Mouse (Mus musculus) neural tube, embryonic 10.5 days (tissue): ENCODE measurements around the gene Opa1.

Source experiments
- DNase-seq: peaks from one replicate; pipeline ENCODE4 v3.0.0-alpha.2; 2017; ENCODE audit warnings: low spot score; ENCODE audit errors: extremely low spot score

Gene Opa1

GRCm38 (mm10) chr16:29579167-29579786 is at the start of gene Opa1:
TSS of gene Opa1 (plus strand) at chr16:29579334.
- DNase-seq: peak; percentile 99

GRCm38 (mm10) chr16:29533641-29534040 is 45.5 kb upstream of the Opa1 start:
- DNase-seq: no peak

- DNase-seq: no peak
Measured at GRCm38 (mm10) chr16:29535866-29536265, 43.3 kb upstream of the Opa1 start.

- DNase-seq: no peak
Measured at GRCm38 (mm10) chr16:29536411-29537204, 42.5 kb upstream of the Opa1 start.

GRCm38 (mm10) chr16:29539906-29540305 is 39.2 kb upstream of the Opa1 start:
- no peak for DNase-seq

- DNase-seq: no peak
Measured at GRCm38 (mm10) chr16:29541261-29541683, 37.9 kb upstream of the Opa1 start.

GRCm38 (mm10) chr16:29544829-29545228 is 34.3 kb upstream of the Opa1 start, which contains the start of gene Atp13a4:
TSS of gene Atp13a4 (minus strand) at chr16:29544864.
- no peak for DNase-seq

- no peak for DNase-seq
Measured at GRCm38 (mm10) chr16:29559667-29560066, 19.5 kb upstream of the Opa1 start.

DNA sequence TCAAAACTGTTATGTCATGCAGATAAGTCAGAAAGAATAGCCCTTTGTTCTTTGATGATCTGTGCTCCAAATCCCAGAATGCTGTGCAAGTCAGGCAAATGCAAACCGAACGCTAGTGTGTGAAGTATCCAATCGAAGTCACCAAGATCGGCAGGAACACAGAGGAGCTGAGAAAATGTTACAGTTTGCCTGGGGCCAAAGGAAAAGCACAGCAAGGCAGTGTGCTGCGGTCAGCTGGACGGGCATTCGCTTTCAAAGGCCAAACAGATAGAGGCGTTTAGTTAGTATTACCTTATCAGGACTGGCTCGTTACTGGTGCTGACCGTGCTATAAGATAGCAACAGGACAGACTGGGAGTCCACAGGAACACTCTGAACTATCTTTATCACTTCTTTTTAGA is 18.7 kb upstream of the Opa1 start:
- DNase-seq: peak; percentile 22

GRCm38 (mm10) chr16:29560869-29561268 is 18.3 kb upstream of the Opa1 start:
- DNase-seq: peak; percentile 22

DNA sequence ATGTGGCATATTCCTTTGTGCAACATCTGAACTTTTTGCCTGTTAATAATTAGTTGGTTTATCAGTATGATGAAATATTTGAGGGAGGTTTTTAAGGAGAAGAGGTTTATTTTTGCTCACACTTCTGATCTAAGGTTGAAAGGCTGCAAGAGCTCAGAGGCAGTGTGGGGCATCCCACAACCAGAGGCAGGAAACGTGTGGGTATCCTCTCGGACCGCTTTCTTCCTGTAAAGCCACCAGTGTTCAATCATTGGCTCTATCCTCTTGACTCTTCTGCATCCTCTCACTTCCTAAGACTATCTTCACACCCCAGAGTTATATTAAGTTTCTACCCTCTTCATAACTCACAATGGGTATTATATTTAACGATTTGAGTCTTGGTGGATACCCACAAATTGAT is 5.1 kb upstream of the Opa1 start:
- DNase-seq: no peak

DNA sequence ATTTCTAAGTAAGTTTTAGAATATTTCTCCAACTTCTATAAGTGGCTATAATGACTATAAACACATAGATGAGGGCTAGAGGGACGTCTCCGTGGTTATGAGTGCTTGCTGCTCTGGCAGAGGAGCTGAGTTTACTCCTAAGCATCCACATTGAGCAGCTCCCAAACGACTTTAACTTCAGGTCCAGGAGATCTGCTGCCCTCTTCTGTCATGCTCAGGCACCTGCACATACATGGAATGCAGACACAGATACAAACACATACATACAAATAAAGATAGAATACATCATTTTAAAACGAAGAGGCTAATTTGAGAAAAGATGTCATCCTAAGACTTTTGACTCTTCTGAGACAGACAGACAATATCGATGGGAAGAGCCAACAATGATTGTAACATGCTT is 3.5 kb upstream of the Opa1 start:
- DNase-seq: no peak

DNA sequence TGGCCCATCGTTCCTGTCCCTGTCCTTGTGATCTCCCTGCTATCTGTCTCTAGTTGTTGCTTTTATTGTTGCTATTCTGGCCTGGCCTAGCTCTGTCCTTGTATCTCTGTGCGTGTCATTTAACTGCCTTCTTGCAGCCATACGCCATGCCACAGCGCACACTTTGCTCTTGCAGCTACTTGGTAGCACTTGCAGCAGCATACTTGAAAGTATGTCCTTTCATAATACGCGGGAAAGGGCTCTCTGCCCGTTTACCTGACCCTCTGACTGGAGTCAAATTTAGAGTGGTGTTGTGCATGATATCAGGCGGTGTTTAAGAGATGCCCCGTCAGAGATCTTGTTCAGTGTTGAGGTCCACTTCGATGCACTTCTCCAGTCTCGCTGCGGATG is 648 bp downstream of the Opa1 start:
- no peak for DNase-seq

DNA sequence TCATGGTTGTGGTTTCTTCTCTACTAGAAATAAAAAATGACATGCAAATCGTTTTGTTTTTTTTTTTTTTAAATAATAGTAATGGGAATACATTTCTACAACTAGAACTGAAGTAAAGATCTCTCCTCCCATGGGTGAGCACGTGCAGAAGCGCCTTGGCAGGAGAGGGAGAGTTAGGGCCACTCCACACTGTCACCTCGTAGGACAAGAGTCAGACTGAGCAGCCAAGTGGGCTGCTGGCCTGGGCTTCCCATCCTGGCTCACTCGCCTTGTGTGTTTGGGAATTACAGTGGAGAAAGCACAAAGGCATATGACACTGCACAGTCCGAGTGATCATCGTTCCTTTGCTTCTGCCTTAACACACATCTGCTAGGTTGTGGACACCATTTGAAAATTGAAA is 13.0 kb downstream of the Opa1 start:
- DNase-seq: no peak

DNA sequence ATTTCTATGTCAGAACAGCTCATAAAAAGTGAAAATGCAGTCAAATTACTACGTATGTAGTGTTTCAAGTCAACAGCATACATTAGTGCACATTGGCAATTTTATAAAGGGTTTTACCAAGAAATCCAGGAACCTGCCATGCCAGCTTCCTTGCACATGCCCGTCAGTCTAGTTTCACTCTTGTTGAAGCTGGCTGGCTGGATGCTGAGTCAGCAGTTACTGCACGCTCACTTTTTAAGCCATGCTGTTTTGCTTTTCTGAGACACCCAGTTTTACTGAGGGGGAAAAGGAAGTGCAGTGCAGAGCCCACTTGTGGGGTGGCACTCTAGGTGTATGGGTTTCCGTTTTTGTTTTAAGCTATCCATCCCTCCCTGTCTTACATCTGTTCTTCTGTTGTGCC is 18.0 kb downstream of the Opa1 start:
- DNase-seq: no peak

DNA sequence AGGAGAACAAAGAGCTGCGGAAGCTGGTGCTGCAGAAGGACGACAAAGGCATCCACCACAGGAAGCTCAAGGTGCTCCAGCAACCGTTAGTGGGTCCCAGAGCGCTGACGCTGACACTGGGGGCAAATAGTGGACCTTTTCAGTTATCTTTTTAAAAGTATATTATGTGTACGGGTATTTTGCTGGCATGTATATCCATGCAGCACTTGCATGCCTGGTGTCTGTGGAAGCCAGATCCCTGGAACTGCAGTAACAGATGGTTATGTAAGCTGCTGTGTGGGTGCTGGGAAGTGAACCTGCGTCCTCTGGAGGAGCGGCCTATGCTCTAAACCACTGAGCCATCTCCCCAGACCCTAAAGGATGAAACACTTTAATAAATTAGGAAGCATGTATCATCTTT is 26.4 kb downstream of the Opa1 start:
- DNase-seq: no peak

GRCm38 (mm10) chr16:29607131-29607530 is 28.0 kb downstream of the Opa1 start:
- no peak for DNase-seq

DNA sequence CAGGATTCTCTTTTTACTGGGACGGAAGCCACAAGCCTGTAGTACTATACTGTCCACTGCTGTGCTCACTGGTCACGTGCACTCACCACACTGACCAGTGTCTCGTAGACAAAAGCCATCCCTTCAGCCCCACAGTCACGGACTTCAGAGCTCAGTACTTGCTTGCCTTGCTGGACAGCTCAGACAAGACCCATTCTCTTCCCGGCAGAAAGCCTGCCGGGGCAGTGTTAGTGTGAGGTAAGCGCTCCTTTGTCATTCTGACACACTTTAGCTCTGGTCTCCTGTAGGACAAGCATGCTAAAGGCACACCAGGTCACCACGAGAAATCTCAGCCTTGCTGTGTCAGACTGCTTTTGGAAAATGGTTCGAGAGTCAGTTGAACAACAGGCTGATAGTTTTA is 35.6 kb downstream of the Opa1 start:
- DNase-seq: no peak

- no peak for DNase-seq
Measured at GRCm38 (mm10) chr16:29629053-29629452, 49.9 kb downstream of the Opa1 start.

GRCm38 (mm10) chr16:29635780-29636179 is 56.6 kb downstream of the Opa1 start:
- DNase-seq: no peak

GRCm38 (mm10) chr16:29642376-29642775 is 63.2 kb downstream of the Opa1 start:
- no peak for DNase-seq

GRCm38 (mm10) chr16:29644871-29645270 is 65.7 kb downstream of the Opa1 start:
- no peak for DNase-seq

- DNase-seq: no peak
Measured at GRCm38 (mm10) chr16:29646202-29646601, 67.1 kb downstream of the Opa1 start.
